Mouse (Mus musculus) myocyte (in vitro differentiated cells): ENCODE measurements around the gene Mrpl49.

Experiments used
- CEBPB ChIP-seq: IDR thresholded peaks from 2 replicates; pipeline ENCODE4 v1.6.1; 2011; ENCODE audit warnings: mild to moderate bottlenecking, moderate library complexity; ENCODE audit not compliant: poor library complexity, insufficient read depth, severe bottlenecking
- MAX ChIP-seq: IDR thresholded peaks from one replicate; pipeline ENCODE4 v1.6.1; 2011; ENCODE audit warnings: low read depth, mild to moderate bottlenecking, control low read depth
- MYOG ChIP-seq, 3 experiments: IDR thresholded peaks; one replicate each; pipeline ENCODE4 v1.6.1; 2011; ENCODE audit warnings: control low read depth in 2 of 3, low read depth in 2 of 3, mild to moderate bottlenecking in 2 of 3; ENCODE audit not compliant: insufficient read length in 2 of 3, control insufficient read depth in 1 of 3, insufficient read depth in 1 of 3
- POLR2A ChIP-seq: IDR thresholded peaks from one replicate; pipeline ENCODE4 v1.6.1; 2011; ENCODE audit warnings: low read depth, mild to moderate bottlenecking, control low read depth, moderate library complexity; ENCODE audit not compliant: insufficient read length
- TCF12 ChIP-seq: IDR thresholded peaks from one replicate; pipeline ENCODE4 v1.6.1; 2011; ENCODE audit warnings: mild to moderate bottlenecking, control low read depth; ENCODE audit not compliant: poor library complexity, insufficient read depth, severe bottlenecking
- USF1 ChIP-seq: IDR thresholded peaks from one replicate; pipeline ENCODE4 v1.6.1; 2011; ENCODE audit warnings: low read depth, mild to moderate bottlenecking, control low read depth, moderate library complexity

DNA sequence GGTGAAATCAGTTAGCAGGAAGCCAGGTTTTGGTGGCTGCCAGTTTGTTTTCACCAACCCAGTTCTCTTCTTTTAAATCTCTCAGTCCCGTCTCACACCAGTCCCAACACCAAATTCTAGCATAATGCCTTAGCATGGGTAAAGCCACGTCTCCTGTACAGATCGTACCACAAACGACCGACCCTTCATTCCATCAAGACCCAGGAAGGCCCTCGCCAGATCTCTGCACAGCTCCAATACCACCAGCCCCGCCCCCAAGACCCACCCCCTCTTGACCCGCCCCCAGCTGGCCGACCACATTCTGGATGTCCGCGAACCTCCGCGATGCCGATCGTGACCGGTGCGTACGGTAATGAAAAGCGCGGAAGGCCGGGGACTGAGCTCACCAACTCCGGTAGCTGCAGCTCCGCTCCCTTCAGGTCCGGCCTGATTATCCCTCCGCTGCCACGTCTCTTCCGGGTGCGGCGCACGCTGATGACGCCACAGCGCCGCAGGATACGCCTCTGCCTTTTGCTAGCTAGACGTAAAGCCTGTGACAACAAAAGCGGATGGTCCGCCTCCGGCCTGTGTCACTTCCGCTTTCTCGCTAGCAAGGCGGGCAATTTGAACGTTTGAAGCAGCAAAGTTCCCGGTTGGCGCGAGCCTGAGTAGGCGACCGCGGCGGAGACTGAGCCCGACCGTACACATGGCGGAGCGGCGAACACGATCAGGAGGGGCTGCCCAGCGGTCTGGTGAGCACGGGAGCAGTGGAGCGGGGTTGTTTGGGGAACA lies 27.1 kb upstream of the Mrpl49 start, which contains the start of the genes Zfpl1 and Cdca5:
- TF ChIP-seq TCF12 (no peak), POLR2A (peak; percentile 64), CEBPB (no peak), MYOG (IDR thresholded peaks at IDR 0.05; ENCODE audit: control insufficient read depth in 1 of 3, insufficient read depth in 1 of 3, insufficient read length in 2 of 3, low read depth in 2 of 3) (peak in 2 of 3 experiments; percentile 9 to 63), MAX (no peak), USF1 (no peak)
